In the genomic region with DNA sequence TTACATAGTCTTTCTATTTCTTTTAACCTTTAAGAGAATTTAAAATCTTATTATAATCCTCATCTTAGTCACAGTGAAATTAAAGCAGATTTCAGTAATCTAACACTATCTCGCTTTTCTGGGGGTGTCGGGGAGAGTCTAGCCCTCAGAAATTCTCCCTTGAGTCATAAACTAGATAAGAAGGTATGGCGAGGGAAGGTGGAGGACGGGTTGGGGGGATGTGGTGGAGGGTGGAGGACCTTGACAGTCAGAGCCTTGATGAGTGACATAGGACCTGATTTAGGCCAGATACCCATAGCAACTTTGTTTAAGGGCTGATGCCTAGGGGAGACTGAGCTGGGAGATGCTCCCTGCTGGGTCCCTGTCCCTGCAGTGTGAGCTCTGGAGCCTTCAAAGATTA, we compare ENCODE assay signal across 24 mouse cellular contexts.
DNase-seq lines count a peak whose midpoint lies in the region; ATAC-seq and TF ChIP-seq lines count a peak whose summit lies in the region.
"Had no signal": no experiment of that assay in that cellular context is flagged by ENCODE, and none has a peak within 500 bp of the region (broad histone marks: within the 10 kb centered on the region; RNA-seq: fewer than 3 reads in every experiment).

No protein-coding gene starts in this region.

- H3K27ac ChIP-seq in limb, embryonic 12.5 days, result no peak overlapping the region
- no peak overlapping the region for H3K27ac ChIP-seq in limb, embryonic 10.5 days
- H3K27ac ChIP-seq in CH12.LX (ENCODE audit: insufficient read depth, low read depth), result peak overlapping the region; percentile 93
- H3K27ac ChIP-seq: gastrocnemius, adult 2 months; heart, embryonic 15.5 days; hindbrain, embryonic 15.5 days had no signal

- H3K79me2 ChIP-seq in CH12.LX (replicated peaks; ENCODE audit: control insufficient read depth, extremely low read depth, insufficient read depth, poor library complexity, severe bottlenecking), result peaks cover 12% of the 10 kb centered on the region

- no peak for DNase-seq in limb, embryonic 10.5 days (ENCODE audit: low spot score)
- no peak for DNase-seq in CH12.LX (ENCODE audit: extremely low read depth)
- peak; percentile 82 for DNase-seq in induced T-regulatory cell, adult 2 months (ENCODE audit: low read depth)
- no peak for DNase-seq in right cerebral cortex, postnatal 25 days
- DNase-seq in left cerebral cortex, adult 18-20 months (ENCODE audit: low spot score in 2 of 2), result no peak
- DNase-seq: adrenal gland, postnatal 10 days; adrenal gland, postnatal 36 days; cerebellum, adult 2 months; cerebellum, adult 9-11 months; cerebellum, postnatal 25 days; forebrain, postnatal 0 days; gastrocnemius, adult 2 months; gastrocnemius, postnatal 14 days; heart, adult 11 months; heart, postnatal 10 days; heart, postnatal 4 days; kidney, adult 2 months had no signal

- no peak for TF ChIP-seq POLR2A in CH12.LX (IDR thresholded peaks at IDR 0.05; ENCODE audit: low read depth, low read length)

- peaks cover 23% of the 10 kb centered on the region for H3K27me3 ChIP-seq in limb, embryonic 12.5 days
- H3K27me3 ChIP-seq in limb, embryonic 10.5 days (ENCODE audit: low read depth, poor library complexity, severe bottlenecking), result no peaks in the 10 kb centered on the region; the same call in 1 of the 2 replicates
- H3K27me3 ChIP-seq in CH12.LX (replicated peaks), result no peaks in the 10 kb centered on the region
- H3K27me3 ChIP-seq: heart, embryonic 15.5 days; hindbrain, embryonic 15.5 days had no signal

- WGBS in limb, embryonic 12.5 days, result 72% methylated on average over 4 of the region's 4 CpGs
- WGBS in limb, embryonic 10.5 days, result 79% methylated on average over 4 of the region's 4 CpGs

- dilution Hi-C loops in CH12.LX (cut with MboI; ENCODE audit: extremely low pct_ligation_motif_present, extremely low pct_unique_long_range_greater_than_20kb, low sequenced_read_pairs), result no loop called here

- H3K4me1 ChIP-seq in limb, embryonic 12.5 days (replicated peaks), result peaks cover 40% of the 10 kb centered on the region
- H3K4me1 ChIP-seq in limb, embryonic 10.5 days, result peaks cover 49% of the 10 kb centered on the region
- H3K4me1 ChIP-seq in CH12.LX (ENCODE audit: control insufficient read depth in 1 of 2, insufficient read depth in 2 of 2), result peaks cover 16 to 29% of the 10 kb centered on the region in 2 experiments
- H3K4me1 ChIP-seq: heart, embryonic 15.5 days had no signal

- TF ChIP-seq CTCF in CH12.LX (conservative IDR thresholded peaks at IDR 0.05 in 1 of 2, IDR thresholded peaks at IDR 0.05 in 1 of 2; ENCODE audit: low read depth in 2 of 2, low read length in 2 of 2), result no peak

- H3K4me2 ChIP-seq in limb, embryonic 12.5 days, result no peak overlapping the region
- H3K4me2 ChIP-seq in CH12.LX (ENCODE audit: insufficient read depth, low read depth, poor library complexity, severe bottlenecking), result peak overlapping the region; percentile 9; the same call in 1 of the 2 replicates
- H3K4me2 ChIP-seq: heart, embryonic 11.5 days; heart, embryonic 15.5 days; hindbrain, embryonic 15.5 days had no signal

- no peak for TF ChIP-seq RAD21 in CH12.LX (IDR thresholded peaks at IDR 0.05; ENCODE audit: low read depth, low read length)

- TF ChIP-seq EP300 in CH12.LX (IDR thresholded peaks at IDR 0.05; ENCODE audit: low read length), result no peak

- ATAC-seq in limb, embryonic 12.5 days (ENCODE audit: insufficient number of reproducible peaks, insufficient read depth, low FRiP score, low TSS enrichment, low read depth), result no peak
- no peak for ATAC-seq in megakaryocyte progenitor cell, adult 5-6 weeks (replicated peaks; ENCODE audit: poor library complexity)
- ATAC-seq: forebrain, embryonic 14.5 days; forebrain, postnatal 0 days; intestine, embryonic 16.5 days had no signal

- H3K9me3 ChIP-seq in limb, embryonic 12.5 days, result no peaks in the 10 kb centered on the region
- no peaks in the 10 kb centered on the region for H3K9me3 ChIP-seq in limb, embryonic 10.5 days (replicated peaks)
- no peaks in the 10 kb centered on the region for H3K9me3 ChIP-seq in CH12.LX (replicated peaks; ENCODE audit: low read length)
- H3K9me3 ChIP-seq: heart, embryonic 15.5 days; hindbrain, embryonic 15.5 days had no signal

- in situ Hi-C loops in CH12.LX (cut with MboI; ENCODE audit: low pct_ligation_motif_present, low pct_unique_long_range_greater_than_20kb, low sequenced_read_pairs), result no loop called here

- H3K36me3 ChIP-seq in limb, embryonic 12.5 days, result no peaks in the 10 kb centered on the region
- 0 out of 2 replicates have a peak, but pooled peaks cover 2% of the 10 kb centered on the region for H3K36me3 ChIP-seq in limb, embryonic 10.5 days
- H3K36me3 ChIP-seq in CH12.LX (replicated peaks in 1 of 2; ENCODE audit: control insufficient read depth in 1 of 2, insufficient read depth in 1 of 2, low read length in 1 of 2), result no peaks in the 10 kb centered on the region
- H3K36me3 ChIP-seq: heart, embryonic 15.5 days; hindbrain, embryonic 15.5 days had no signal

- H3K4me3 ChIP-seq in limb, embryonic 12.5 days (replicated peaks), result no peak overlapping the region
- no peak overlapping the region for H3K4me3 ChIP-seq in limb, embryonic 10.5 days
- no peak overlapping the region for H3K4me3 ChIP-seq in CH12.LX (replicated peaks in 1 of 3; ENCODE audit: low read depth in 2 of 3, low read length in 2 of 3, poor library complexity in 1 of 3)
- H3K4me3 ChIP-seq: gastrocnemius, adult 2 months; heart, embryonic 15.5 days; hindbrain, embryonic 15.5 days had no signal

- 0 out of 2 replicates have a peak overlapping the region, but pooled peaks have one; percentile 23 for H3K9ac ChIP-seq in limb, embryonic 12.5 days (replicated peaks)
- peak overlapping the region; percentile 67 for H3K9ac ChIP-seq in CH12.LX (ENCODE audit: insufficient read depth, low read depth)
- H3K9ac ChIP-seq: forebrain, postnatal 0 days; heart, embryonic 15.5 days; hindbrain, embryonic 15.5 days had no signal

TF ChIP-seq in CH12.LX, 34 proteins besides CTCF, POLR2A, EP300 and RAD21:
- TF ChIP-seq ZNF384 (IDR thresholded peaks at IDR 0.05; ENCODE audit: low read depth, low read length) (no peak), E2F4 (IDR thresholded peaks at IDR 0.05; ENCODE audit: insufficient replicate concordance, low read depth, low read length) (no peak), CHD1 (IDR thresholded peaks at IDR 0.05; ENCODE audit: low read depth, low read length) (0 out of 2 replicates have a peak, but pooled peaks have one; percentile 31)
